Mouse (Mus musculus): ENCODE measurements at regions not wholly inside any gene's neighbourhood (a gene's known extent, or its start where the extent isn't known, plus 50 kb on each side); places are given as distances from the start of the nearest gene placed in this dataset.

DNA sequence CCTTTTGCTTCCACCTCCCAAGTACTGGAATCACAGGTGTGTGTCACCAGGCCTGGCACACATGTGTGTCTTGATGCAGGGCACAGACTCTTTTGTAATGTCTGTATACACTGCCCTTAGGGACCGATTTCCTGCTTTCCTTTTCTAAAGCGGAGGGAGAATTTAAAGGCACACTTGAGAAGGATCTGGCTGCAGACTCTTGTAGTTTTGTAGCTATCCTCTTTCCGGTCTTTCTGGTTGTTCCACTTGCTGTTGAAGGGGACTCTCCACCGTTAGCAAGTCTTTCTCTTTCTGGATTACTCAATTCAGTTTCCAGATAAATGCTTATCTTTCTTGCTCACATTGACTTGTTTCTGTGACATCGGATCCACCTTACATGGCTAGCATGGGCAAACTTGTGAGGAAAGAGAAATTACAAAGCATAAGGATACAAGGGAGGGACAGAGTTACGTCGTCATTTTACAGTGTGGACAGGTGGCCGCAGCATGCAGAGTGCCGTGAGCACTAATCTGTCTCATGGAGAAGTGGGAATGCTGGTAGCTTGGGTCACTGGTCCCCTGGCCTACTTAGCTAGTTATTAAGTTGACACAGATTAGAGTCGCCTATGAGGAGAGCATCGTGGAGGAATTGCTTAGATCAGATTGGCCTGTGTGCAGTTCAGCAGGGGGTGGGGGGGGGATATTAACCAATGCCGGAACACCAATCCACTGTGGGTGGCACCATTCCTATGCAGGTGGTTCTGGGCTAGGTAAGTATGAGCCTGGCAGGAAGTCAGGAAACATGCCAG, 54.4 kb upstream of the Parp11 start:
- WGBS = 81% methylated on average over 12 of the region's 12 CpGs
- TF ChIP-seq CTCF (IDR thresholded peaks at IDR 0.05; ENCODE audit: borderline replicate concordance, insufficient read depth, low read depth, low read length) (no peak), POLR2A (IDR thresholded peaks at IDR 0.05; ENCODE audit: borderline replicate concordance, insufficient read depth, low read length) (no peak)
- H3K27ac ChIP-seq (ENCODE audit: insufficient read depth, low read length) = no peak overlapping the region

DNA sequence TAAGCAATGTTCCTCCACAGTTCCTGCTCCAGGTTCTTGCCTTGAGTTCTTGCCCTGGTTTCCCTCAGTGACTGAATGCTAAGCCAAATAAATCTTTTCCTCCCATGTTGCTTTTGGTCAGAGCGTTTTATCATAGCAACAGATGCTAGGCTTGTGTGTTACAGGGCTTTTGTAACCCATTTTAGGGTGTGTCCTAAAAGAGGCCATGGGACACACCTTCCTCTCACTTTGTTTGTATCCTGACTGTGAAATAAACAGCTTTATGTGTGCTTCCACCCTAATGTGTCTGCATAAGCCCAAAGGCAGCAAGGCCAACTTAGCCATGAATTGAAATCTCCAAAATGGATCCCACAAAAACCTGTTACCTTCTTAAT, 53.9 kb upstream of the Parp11 start:
- 68% methylated on average over 1 of the region's 1 CpGs for WGBS
- no peak for TF ChIP-seq CTCF (IDR thresholded peaks at IDR 0.05; ENCODE audit: borderline replicate concordance, insufficient read depth, low read depth, low read length)
- TF ChIP-seq POLR2A (IDR thresholded peaks at IDR 0.05; ENCODE audit: borderline replicate concordance, insufficient read depth, low read length) = no peak
- DNase-seq = no peak
- Histone ChIP-seq H3K4me1 (ENCODE audit: control insufficient read depth, insufficient read depth, low read length) (no peaks in the 10 kb centered on the region), H3K27ac (ENCODE audit: insufficient read depth, low read length) (no peak overlapping the region), H3K4me3 (replicated peaks; ENCODE audit: insufficient read depth, low read depth, low read length) (no peak overlapping the region), H3K27me3 (ENCODE audit: control insufficient read depth, insufficient read depth, low read length) (no peaks in the 10 kb centered on the region)

More for the DNA sequence above, 54.4 kb upstream of the Parp11 start:
- Histone ChIP-seq H3K4me1 (ENCODE audit: control insufficient read depth, insufficient read depth, low read length) (no peaks in the 10 kb centered on the region), H3K4me3 (replicated peaks; ENCODE audit: insufficient read depth, low read depth, low read length) (no peak overlapping the region), H3K27me3 (ENCODE audit: control insufficient read depth, insufficient read depth, low read length) (no peaks in the 10 kb centered on the region)
- peak in 1 of 2 experiments; percentile 10 for DNase-seq

DNA sequence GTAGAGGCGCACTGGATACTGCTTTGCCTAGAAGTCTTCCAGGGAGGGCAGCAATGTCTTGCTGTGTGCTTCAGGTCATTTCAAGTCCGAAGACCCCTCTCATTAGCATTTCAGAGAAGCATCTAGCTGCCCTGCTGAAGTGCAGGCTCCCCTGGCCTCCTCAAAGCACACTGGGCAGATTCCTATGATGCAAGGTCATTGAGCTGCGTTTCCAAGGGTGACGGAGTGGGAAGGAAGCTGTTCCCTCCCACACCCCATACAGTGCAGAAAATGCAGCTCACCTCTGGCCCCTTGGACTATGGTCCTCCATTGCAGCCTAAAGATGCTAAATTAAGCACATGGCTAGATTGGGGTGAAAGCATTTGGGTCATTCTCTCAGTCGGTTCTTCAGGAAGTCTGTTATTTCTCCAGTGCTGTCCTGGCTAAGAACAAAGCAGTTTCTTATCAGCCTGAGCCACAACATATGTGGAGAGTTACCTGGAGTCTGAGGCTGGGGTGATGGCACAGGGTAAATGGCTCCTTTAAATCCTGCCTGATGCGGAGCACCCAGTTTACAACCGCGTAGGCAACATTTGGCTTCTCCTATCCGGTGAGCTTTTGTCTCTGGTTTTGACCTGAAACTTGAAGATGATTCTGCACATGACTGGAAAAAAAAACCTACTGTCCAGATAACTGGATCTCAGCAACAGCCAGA, 52.6 kb upstream of the Parp11 start:
- 33% methylated on average over 9 of the region's 9 CpGs for WGBS

More for the DNA sequence above, 52.6 kb upstream of the Parp11 start:
- TF ChIP-seq CTCF (IDR thresholded peaks at IDR 0.05; ENCODE audit: borderline replicate concordance, insufficient read depth, low read depth, low read length) (no peak), POLR2A (IDR thresholded peaks at IDR 0.05; ENCODE audit: borderline replicate concordance, insufficient read depth, low read length) (no peak)
- Histone ChIP-seq H3K27me3 (ENCODE audit: control insufficient read depth, insufficient read depth, low read length) (no peaks in the 10 kb centered on the region), H3K4me3 (replicated peaks; ENCODE audit: insufficient read depth, low read depth, low read length) (no peak overlapping the region), H3K4me1 (ENCODE audit: control insufficient read depth, insufficient read depth, low read length) (no peaks in the 10 kb centered on the region), H3K27ac (ENCODE audit: insufficient read depth, low read length) (no peak overlapping the region)
- DNase-seq = no peak
